Mouse (Mus musculus): ENCODE measurements around the gene Aif1. TPM values are rescaled to one million over a fixed set of nuclear protein-coding genes. Genes with fewer than 3 reads are reported as not detected.

The Aif1 gene
- polyA plus RNA-seq, 1 experiment from 2014 or later, result 25.4 TPM

GRCm38 (mm10) chr17:35132174-35132560, 43.7 kb downstream of the Aif1 start:
- Histone ChIP-seq H3K4me3 (ENCODE audit: low read depth, low read length) (no peak overlapping the region), H3K27ac (ENCODE audit: low read depth, low read length) (no peak overlapping the region), H3K9me3 (ENCODE audit: control insufficient read depth) (no peaks in the 10 kb centered on the region), H3K36me3 (ENCODE audit: control insufficient read depth, insufficient read depth) (peaks cover 16% of the 10 kb centered on the region; the same call in 1 of the 2 replicates), H3K27me3 (replicated peaks; ENCODE audit: control insufficient read depth, insufficient read depth, low read length) (no peaks in the 10 kb centered on the region), H3K4me2 (replicated peaks; ENCODE audit: low read depth) (no peak overlapping the region), H3K4me1 (replicated peaks; ENCODE audit: control insufficient read depth, insufficient read depth, low read length) (0 out of 2 replicates have a peak, but pooled peaks cover 3% of the 10 kb centered on the region), H3K9ac (ENCODE audit: low read depth, low read length) (no peak overlapping the region)
- no peak for ATAC-seq
- WGBS, result 63% methylated on average over 3 of the region's 3 CpGs
- TF ChIP-seq CTCF (IDR thresholded peaks at IDR 0.05; ENCODE audit: low read depth), result no peak

GRCm38 (mm10) chr17:35131500-35132173, 44.2 kb downstream of the Aif1 start, which contains the start of gene Apom:
Gene Apom (minus strand): TSS chr17:35132050.
- Histone ChIP-seq H3K4me1 (replicated peaks; ENCODE audit: control insufficient read depth, insufficient read depth, low read length) (no peaks in the 10 kb centered on the region), H3K9ac (ENCODE audit: low read depth, low read length) (no peak within 1 kb of the TSS), H3K27me3 (replicated peaks; ENCODE audit: control insufficient read depth, insufficient read depth, low read length) (no peaks in the 10 kb centered on the region), H3K4me3 (ENCODE audit: low read depth, low read length) (no peak within 1 kb of the TSS), H3K4me2 (replicated peaks; ENCODE audit: low read depth) (no peak within 1 kb of the TSS), H3K36me3 (ENCODE audit: control insufficient read depth, insufficient read depth) (peaks cover 16% of the 10 kb centered on the region; the same call in 1 of the 2 replicates), H3K27ac (ENCODE audit: low read depth, low read length) (no peak within 1 kb of the TSS), H3K9me3 (ENCODE audit: control insufficient read depth) (no peaks in the 10 kb centered on the region)
- WGBS, result 54% methylated on average over 15 of the region's 15 CpGs
- TF ChIP-seq CTCF (IDR thresholded peaks at IDR 0.05; ENCODE audit: low read depth), result no peak
- no peak for ATAC-seq

- Histone ChIP-seq H3K9ac (ENCODE audit: low read depth, low read length) (no peak overlapping the region), H3K9me3 (ENCODE audit: control insufficient read depth) (no peaks in the 10 kb centered on the region), H3K4me3 (ENCODE audit: low read depth, low read length) (no peak overlapping the region), H3K27me3 (replicated peaks; ENCODE audit: control insufficient read depth, insufficient read depth, low read length) (no peaks in the 10 kb centered on the region), H3K27ac (ENCODE audit: low read depth, low read length) (no peak overlapping the region), H3K4me1 (replicated peaks; ENCODE audit: control insufficient read depth, insufficient read depth, low read length) (no peaks in the 10 kb centered on the region), H3K4me2 (replicated peaks; ENCODE audit: low read depth) (no peak overlapping the region), H3K36me3 (ENCODE audit: control insufficient read depth, insufficient read depth) (peaks cover 16% of the 10 kb centered on the region; the same call in 1 of the 2 replicates)
- no peak for TF ChIP-seq CTCF (IDR thresholded peaks at IDR 0.05; ENCODE audit: low read depth)
- 87% methylated on average over 8 of the region's 8 CpGs for WGBS
- ATAC-seq, result no peak
Measured at GRCm38 (mm10) chr17:35131038-35131437, 44.8 kb downstream of the Aif1 start.

GRCm38 (mm10) chr17:35128996-35129395, 46.9 kb downstream of the Aif1 start:
- Histone ChIP-seq H3K4me3 (ENCODE audit: low read depth, low read length) (no peak overlapping the region), H3K27me3 (replicated peaks; ENCODE audit: control insufficient read depth, insufficient read depth, low read length) (no peaks in the 10 kb centered on the region), H3K9me3 (ENCODE audit: control insufficient read depth) (no peaks in the 10 kb centered on the region), H3K27ac (ENCODE audit: low read depth, low read length) (no peak overlapping the region), H3K4me2 (replicated peaks; ENCODE audit: low read depth) (peak overlapping the region; percentile 52), H3K36me3 (ENCODE audit: control insufficient read depth, insufficient read depth) (peaks cover 20% of the 10 kb centered on the region; the same call in 1 of the 2 replicates), H3K9ac (ENCODE audit: low read depth, low read length) (no peak overlapping the region), H3K4me1 (replicated peaks; ENCODE audit: control insufficient read depth, insufficient read depth, low read length) (peaks cover 6% of the 10 kb centered on the region; the same call in 1 of the 2 replicates)
- ATAC-seq, result no peak
- WGBS, result 68% methylated on average over 11 of the region's 11 CpGs
- no peak for TF ChIP-seq CTCF (IDR thresholded peaks at IDR 0.05; ENCODE audit: low read depth)

DNA sequence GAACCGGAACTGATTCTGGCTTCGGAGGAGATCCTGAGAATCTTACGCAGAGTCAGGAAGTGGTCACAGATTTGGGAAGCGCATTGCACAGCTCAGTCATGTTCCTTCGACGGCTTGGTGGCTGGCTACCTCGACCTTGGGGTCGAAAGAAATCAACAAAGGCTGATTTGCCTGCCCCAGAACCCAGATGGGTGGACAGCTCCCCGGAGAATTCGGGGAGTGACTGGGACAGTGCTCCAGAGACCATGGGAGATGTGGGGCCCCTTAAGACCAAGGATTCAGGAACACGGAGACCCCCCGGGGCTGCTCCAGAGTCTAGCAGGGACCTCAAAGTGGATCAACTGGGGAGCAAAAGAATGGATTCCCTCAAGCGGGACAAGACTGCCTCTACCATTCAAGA, 48.9 kb downstream of the Aif1 start:
- Histone ChIP-seq H3K27me3 (replicated peaks; ENCODE audit: control insufficient read depth, insufficient read depth, low read length) (no peaks in the 10 kb centered on the region), H3K27ac (ENCODE audit: low read depth, low read length) (peak overlapping the region; percentile 91), H3K36me3 (ENCODE audit: control insufficient read depth, insufficient read depth) (peaks cover 26% of the 10 kb centered on the region; the same call in 1 of the 2 replicates), H3K9me3 (ENCODE audit: control insufficient read depth) (no peaks in the 10 kb centered on the region), H3K4me3 (ENCODE audit: low read depth, low read length) (peak overlapping the region; percentile 60), H3K4me2 (replicated peaks; ENCODE audit: low read depth) (peak overlapping the region; percentile 84), H3K9ac (ENCODE audit: low read depth, low read length) (peak overlapping the region; percentile 78), H3K4me1 (replicated peaks; ENCODE audit: control insufficient read depth, insufficient read depth, low read length) (peaks cover 6% of the 10 kb centered on the region; the same call in 1 of the 2 replicates)
- WGBS, result 54% methylated on average over 13 of the region's 13 CpGs
- TF ChIP-seq CTCF (IDR thresholded peaks at IDR 0.05; ENCODE audit: low read depth), result no peak
- ATAC-seq, result no peak

DNA sequence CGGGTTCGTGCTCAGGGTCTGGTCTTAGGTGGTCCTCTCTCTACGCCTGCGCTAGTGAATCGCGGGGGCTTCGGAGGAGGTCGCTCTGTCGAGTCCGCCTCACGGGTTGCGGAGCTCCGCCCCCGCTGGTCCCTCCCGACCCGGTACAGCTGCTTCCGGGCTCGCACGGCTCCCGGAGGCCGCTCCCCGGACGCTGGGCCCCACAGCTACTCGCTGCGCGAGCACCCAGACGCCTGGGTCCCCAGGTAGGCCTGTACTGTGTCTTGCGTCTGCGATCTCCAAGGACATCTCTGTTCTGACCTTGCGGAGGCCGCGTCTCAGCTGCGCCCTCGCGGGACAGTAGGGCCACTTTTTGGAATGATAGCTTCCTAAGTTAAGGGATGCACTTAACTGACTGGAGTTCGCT, 49.7 kb downstream of the Aif1 start, which contains the start of gene D17H6S53E:
Gene D17H6S53E (plus strand): TSS at position 168 of the 406 bp plus-strand sequence.
- TF ChIP-seq CTCF (IDR thresholded peaks at IDR 0.05; ENCODE audit: low read depth), result peak; percentile 20
- H3K4me3 ChIP-seq (ENCODE audit: low read depth, low read length), result peak within 1 kb of the TSS; percentile 60
- H3K9me3 ChIP-seq (ENCODE audit: control insufficient read depth), result no peaks in the 10 kb centered on the region
- peak; percentile 59 for ATAC-seq
- H3K9ac ChIP-seq (ENCODE audit: low read depth, low read length), result peak within 1 kb of the TSS; percentile 78
- no peaks in the 10 kb centered on the region for H3K27me3 ChIP-seq (replicated peaks; ENCODE audit: control insufficient read depth, insufficient read depth, low read length)
- peaks cover 6% of the 10 kb centered on the region; the same call in 1 of the 2 replicates for H3K4me1 ChIP-seq (replicated peaks; ENCODE audit: control insufficient read depth, insufficient read depth, low read length)
- peak within 1 kb of the TSS; percentile 91 for H3K27ac ChIP-seq (ENCODE audit: low read depth, low read length)
- H3K4me2 ChIP-seq (replicated peaks; ENCODE audit: low read depth), result peak within 1 kb of the TSS; percentile 84
- peaks cover 26% of the 10 kb centered on the region; the same call in 1 of the 2 replicates for H3K36me3 ChIP-seq (ENCODE audit: control insufficient read depth, insufficient read depth)
- under 1% methylated on average over 36 of the region's 36 CpGs for WGBS

Data from intestine, postnatal 0 days (tissue).